Mouse (Mus musculus) urinary bladder, postnatal 14 days (tissue): ENCODE data around the gene Urod.
A peak's percentile ranks its signal among the peaks of the same experiment; 100 is the strongest.

ENCODE experiments used
- DNase-seq: peaks from one replicate; pipeline ENCODE4 v3.0.0; 2021; ENCODE audit warnings: low spot score

The Urod gene

DNA sequence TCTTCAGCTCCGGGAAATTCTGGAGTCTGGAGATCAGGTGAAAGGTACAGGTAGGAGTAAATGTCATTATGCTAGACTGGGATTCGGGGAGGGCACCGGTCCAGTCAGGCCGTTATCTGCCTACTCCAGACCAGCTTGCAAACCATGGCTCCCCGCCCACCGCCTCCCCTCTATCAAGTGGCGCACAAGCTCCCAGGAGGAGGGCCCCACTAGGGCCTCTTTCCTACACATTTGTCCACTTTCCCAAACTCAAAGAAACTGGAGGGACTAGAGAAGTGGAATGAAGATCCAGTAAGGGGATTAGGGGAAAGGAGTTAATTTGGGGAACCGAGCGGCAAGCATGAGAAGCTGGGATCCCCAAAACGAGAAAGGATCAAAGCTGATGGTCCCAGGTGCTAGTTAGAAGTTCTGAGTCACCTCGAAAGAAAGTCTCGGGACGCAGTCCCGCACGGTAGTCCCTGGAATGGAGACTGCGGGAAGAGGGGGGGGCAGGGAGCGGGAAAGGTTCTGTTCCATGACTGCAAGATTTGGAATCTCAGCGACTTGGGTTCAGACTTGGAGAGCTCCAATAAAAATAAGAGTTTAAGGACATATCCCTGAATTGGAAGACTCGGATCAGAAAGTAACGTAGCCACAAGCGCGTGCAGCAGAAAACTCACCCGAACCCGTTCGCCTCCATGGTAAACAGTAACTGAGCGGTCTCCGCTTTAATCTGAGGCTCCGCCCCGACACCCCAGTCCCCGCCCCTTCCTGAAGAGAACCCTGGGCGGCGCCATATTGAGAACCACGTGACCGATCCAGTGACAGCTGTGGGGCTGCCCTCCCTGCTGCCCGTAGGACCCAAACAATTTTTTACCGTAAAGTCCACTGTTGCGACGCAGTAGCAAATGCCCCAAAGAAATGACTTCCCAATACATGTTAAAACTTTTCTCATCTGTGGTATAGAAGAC, at the start of gene Urod:
Gene Urod (minus strand): TSS at position 742 of the 950 bp plus-strand sequence.
- peak; percentile 95 for DNase-seq

DNA sequence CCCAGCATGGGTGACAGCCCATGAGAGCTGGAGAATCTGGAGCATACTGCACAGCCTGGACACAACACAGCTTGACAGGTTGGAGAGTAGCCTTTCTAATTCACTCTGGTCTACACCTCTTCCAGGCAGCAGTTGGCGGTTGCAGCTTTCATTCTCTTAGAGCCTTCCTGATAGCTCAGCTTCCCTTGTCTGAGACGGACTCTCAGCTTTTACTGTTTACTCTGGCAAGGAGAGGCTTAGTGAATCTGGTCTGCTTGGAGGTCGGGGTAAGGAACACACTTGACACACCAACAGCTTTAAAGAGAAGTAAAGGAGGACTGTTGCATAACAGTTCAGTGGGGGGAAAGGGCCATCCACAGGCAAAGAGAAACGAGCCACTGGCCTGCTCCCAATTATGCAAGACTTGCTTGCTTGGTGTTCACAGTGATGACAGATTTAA, 47.1 kb upstream of the Urod start:
- peak; percentile 66 for DNase-seq

DNA sequence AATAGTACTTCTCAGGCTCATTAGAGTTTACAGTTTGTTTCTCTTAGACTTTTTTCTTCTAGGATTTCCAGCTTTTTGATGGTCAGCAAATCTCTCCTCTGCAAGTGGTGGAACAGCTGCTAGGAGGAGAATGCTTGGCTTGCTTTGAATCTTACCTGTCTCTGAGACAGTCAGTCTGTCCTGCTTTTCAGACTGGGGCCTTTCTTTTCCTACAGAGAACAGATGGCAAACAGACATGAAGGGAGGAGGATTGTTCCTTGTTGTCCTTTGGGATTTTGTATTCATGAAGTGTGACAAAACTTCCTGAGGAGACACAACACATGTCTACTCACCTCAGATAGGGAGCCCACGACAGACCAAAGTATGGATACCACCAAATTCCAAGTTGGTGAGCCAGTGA, 46.6 kb upstream of the Urod start:
- DNase-seq, result no peak

DNA sequence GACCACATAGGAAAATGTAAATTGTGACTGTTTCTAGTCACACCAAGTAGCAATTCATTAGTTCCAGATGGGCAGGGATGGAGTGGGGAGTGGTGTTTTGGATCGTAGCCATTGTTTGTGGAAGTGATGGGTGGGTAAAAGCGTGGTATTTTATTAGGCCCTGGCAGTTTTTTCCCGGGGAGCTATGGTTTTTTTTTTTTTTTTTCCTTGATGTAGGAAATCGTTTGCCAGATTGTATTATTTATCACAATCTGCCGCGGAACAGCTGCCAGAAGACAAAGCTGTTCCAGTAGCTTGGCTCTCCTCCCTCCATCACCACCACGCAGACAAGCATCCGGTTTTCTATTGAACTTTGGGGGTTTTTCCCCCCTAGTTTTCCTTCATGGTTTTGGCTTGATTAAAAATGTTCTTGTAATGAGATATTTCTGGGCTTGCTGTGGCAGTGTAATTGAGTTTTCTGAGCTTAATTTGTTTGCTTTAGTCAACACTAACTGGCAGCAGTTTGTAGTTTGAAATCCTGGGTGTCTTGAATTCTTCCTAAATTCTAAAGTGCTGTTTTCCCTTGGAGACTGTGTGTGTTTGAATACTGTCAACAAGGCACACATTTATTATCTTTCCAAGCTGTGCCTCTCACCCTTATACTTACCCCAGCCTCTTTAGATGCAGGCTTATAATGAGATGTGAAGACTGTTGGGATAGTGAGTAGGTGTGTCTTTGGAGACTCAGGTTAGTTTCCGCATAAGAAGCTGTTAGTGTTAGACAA, 45.9 kb upstream of the Urod start:
- peak; percentile 41 for DNase-seq

DNA sequence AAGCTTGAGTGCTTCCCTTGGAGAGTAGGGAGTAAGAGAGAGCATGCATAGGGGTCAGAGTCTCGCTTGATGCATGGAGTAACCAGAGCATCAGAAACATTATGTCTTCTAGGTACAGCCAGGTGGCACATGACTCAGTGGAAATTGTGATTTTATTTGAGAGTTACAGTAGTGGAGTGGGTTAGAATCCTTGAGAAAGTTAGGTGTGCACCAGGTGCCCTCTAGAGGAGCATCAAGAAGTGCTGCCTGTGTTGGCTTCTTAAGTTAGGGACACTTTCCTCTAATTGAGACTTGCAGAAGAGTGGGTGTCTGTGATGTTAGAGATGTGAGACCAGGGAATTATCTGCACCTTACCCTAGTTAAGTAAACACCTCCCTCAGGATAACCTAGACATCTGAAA, 36.9 kb upstream of the Urod start:
- no peak for DNase-seq

DNA sequence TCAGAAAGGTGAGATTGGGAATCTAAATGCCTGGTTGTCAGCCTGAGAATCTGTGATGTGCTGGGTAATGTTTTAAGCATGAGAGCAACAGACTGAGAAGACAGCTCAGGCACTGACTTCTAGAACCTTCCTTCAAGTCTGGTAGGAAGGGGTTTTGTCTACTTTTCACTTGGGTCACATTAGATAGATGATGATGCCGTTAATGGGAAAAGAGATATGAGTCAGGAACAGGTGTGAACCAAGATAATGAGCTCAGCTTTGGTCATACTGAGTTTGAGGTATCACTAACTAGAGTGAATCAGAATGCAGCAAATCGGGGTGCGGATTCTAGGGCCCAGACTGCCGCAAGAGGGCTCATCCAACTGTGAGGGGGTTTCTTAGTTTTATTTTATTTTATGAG, 29.3 kb upstream of the Urod start:
- DNase-seq, result no peak

DNA sequence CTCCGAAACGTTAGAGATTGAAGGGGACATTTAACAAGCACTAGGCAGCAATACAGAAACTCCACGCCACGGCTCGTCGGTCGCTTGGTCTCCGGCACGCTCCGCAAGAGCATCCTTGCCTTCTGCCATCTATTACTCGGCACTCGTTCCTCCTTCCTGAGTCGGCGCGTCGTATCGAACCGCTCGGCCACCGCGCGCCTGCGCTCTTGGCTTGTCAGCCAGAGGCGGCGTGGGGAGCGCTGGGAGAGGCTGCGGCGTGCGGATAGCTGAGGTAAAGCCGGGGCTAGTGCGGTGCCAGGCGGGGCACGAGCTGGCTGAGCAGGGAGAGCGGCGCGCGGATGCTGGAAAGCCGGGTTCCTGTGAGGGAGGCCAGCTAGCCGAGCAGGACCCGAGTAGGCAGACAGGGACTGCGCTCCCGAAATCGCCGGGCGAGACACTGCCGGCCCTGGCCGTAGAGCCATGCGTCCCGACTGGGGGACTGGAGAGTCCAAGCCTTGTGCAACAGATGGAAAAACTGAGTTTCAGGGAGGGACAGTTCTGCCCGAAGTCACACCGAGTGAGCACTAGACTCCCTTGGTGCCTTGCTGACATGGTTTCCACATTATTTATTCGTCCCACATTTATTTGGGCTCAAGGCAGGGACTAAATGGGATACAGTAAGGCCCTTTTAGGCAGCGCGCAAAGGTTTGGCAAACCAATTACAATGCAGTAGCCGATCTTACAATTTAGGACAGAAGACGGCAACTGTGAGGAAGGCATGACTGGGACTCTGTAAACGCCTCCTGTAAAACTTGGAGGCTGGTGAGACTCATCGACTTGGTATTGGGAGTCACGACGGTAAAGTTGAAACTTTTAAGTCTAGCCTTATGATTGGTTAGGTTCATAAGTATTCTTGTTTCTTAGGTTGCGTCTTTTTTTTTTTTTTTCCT, 25.3 kb upstream of the Urod start, which contains the start of gene Eif2b3:
Gene Eif2b3 (plus strand): TSS at position 197 of the 929 bp plus-strand sequence.
- peak; percentile 90 for DNase-seq

DNA sequence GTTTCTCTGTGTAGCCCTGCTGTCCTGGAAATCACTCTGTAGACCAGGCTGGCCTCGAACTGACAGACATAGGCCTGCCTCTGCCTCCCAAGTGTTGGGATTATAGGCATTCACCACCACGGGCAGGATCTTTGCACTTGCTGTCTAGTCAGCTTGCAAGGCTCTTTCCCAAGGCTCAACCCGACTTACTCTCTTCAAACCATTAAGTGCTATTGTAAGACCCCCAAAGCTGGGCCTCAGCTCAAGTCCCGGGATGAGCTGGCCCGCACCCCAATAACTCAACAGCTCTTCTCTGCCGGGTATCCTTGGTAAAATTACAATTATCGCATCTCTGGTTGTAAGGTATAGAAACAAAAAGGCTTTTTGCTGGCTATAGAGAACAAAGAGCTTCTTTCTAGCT, 24.1 kb upstream of the Urod start:
- no peak for DNase-seq

DNA sequence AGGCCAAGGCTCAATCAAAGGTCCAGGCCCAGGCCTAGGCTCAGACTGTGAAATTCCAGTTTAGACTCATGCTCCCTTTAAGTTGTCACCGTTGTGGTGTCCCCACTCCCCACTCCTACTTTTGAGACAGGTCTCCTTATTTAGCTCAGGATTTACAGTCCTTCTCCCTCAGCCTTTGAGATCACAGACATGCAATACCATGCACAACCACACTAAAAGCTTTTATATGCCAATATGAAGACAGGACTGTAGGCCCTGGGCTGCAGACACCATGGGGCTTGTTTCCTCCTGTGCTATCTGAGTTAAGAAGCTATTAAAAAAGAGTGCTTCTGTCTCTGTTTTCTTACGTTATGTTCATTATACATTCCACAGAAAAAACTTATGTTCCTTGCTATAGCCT, 23.5 kb upstream of the Urod start:
- no peak for DNase-seq

DNA sequence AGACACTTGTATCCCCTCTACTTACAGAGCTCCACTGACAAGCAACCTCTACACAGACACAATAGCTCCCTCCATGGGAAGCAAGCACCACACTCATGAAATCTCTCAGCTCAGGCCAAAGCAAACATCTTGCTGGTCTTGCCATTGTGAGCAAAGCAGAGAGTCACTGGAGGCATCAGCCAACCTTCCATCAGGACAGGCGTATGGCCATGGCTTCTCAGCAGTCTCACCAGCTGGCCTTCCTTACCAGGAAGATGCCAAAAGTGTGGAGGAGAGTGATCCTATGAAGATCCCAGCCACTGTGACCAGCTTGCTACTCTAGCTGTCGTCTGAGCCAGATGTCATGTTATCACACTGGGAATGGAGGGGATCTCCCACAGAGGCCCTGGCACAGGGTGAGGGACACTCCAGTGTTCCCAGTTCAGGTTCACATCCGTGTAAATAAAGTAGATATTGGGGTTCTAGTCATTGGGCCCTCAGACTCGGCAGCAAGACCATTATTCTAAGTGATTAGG, 20.7 kb upstream of the Urod start:
- no peak for DNase-seq

DNA sequence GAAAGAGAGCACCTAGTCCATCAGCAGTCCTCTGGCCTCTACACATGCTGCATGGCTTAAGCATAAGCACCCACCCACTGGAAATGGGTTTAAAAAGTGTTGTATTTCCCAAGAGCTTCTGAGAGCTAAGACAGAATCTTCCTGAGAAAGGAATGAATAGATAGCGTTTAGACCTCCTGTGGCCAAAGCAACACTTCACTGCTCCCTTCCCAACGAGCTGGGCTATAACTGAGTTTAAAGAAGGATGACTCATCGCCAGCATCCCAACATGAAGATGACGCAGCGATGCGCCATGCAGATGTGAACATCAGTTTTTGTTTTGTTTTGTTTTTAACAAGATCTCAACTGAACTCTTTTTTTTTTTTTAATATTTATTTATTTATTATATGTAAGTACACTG, 19.4 kb upstream of the Urod start:
- no peak for DNase-seq

DNA sequence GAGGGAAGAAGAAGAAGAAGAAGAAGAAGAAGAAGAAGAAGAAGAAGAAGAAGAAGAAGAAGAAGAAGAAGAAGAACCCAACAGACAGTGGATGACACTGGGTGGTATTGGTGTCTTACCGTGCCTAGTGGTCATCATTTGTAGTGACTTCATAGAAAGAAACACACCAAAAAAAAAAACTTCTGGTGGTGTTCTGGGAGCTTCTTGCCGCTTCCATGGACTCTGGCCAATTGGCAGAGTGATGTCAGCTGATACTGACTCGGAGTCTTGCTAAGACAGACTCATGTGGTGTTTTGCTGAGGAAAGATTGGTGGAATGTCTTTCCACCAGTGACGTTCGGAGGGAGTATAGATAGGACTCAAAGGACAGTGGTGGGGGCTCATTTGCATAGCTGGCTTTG, 16.0 kb upstream of the Urod start:
- no peak for DNase-seq

DNA sequence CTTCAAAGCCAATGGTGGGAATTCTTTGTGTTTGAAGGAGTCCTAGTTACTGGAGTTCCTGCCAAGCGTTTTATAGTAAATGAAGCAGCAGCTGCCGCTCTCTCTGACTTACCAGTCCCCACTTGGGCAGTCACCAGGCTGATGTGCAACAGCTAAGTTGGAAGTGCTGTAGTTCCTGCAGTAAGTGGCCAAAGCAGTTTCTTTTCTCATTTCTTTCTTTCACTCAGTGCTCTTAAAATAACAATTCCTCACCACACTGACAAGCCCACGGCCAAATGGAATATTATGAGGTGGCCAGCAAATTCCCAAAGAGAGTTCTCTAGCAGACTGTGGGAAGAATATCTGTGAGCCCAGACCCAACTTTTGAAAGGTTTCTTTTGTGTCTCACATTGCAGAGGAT, 12.8 kb upstream of the Urod start:
- no peak for DNase-seq

DNA sequence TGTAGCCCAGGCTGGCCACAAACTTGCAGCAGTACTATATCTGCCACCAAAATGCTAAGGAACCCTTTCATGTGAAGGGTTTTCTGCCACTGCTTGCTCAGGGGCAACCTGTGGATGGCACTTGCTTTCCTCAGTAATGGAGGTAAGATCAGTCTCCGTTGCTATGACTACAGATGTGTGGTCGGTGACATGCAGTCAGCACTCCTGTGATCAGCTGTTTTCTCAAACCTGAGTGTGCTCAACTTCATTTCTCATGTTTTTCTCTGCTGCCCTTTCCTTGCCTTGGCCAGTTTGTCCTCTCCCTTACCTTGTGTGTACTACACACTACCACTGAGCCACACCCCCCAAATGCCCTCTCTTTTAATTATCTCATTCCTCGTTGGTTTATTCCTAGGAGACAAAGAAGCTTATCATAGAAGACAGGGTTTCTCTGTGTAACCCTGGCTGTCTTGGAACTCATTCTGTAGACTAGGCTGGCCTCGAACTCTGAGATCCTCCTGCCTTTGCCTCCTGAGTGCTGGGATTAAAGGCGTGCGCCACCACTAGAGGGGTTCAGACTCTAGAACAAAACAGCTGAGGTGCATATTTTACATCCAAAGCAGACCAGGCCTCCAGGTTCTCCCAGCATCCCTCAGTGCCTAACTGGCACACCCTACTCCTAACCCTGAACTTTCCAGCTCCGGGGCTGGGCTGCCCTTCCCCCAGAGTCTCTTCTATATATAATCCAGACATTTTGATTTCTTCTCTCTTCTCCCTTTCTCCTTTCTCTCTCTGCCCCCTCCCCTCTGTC, 11.6 kb upstream of the Urod start:
- DNase-seq, result no peak

DNA sequence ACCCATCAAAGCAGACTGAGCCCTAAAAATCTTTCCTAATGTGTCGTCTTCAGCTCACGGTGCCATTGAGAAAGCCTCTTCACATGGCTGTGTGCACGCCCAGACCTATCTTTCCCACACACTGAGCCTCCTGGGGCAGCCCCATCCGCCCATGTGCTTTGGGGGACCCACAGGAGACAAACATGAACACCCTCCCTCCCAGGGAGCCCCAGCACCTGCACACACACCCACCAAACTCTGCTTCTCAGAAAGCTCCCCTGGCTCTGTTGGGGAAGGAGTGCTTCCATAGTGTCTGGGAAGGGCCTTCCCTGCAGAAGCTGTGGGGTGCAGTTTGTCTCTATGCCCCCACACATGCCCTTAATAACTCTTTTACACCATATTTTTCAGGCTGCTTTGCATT, 10.4 kb upstream of the Urod start:
- DNase-seq, result no peak

DNA sequence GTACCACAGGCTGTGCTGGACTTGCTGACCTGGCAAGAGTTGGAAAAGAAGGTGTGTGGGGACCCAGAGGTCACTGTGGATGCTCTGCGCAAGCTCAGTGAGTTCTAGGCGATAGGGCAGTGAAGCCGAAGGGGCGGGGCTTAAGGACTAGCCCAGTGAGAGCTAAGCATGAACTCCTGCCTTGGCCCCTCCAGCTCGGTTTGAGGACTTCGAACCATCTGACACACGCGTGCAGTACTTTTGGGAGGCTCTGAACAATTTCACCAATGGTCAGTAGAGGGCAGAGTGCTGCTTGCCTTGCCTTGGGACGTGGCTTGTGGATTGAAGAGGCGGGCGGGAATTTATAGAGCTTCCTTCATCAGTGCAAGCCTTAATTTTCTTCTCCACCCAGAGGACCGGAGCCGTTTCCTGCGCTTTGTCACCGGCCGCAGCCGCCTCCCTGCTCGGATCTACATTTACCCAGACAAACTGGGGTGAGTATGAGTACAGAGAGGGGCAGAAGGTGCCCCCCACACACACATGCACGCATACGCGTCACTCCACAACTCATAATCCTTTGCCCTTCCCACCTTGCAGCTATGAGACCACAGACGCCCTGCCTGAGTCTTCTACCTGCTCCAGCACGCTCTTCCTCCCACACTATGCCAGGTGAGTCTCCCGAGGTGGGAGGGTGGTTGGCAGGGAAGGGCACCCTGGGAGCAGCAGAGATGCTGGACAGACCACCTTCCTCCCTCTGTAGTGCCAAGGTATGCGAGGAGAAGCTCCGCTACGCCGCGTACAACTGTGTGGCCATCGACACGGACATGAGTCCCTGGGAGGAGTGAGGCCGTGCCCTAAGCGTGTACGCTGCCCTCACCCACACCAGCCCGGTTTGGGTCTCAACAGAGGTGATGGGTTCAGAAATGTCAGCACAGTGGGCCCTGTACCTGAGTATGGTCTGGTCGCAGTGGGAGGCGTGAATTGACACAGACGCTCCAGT, 8.6 kb upstream of the Urod start:
- DNase-seq, result peak; percentile 64

DNA sequence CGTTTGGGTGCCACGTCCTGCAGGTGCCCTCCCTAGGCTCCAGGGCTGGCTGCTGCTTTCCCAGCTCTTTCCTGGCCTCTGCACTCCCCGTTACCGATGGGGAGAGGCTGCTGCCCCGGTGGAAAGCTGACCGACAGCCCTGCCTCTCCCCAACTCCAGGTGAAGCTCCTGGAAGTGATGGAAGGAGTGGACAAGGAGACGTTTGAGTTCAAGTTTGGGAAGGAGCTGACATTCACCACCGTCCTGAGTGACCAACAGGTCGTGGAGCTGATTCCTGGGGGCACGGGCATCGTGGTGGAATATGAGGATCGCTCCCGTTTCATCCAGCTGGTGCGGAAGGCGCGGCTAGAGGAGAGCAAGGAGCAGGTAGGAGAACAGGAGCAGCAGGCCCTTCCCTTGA, 7.7 kb upstream of the Urod start:
- no peak for DNase-seq

DNA sequence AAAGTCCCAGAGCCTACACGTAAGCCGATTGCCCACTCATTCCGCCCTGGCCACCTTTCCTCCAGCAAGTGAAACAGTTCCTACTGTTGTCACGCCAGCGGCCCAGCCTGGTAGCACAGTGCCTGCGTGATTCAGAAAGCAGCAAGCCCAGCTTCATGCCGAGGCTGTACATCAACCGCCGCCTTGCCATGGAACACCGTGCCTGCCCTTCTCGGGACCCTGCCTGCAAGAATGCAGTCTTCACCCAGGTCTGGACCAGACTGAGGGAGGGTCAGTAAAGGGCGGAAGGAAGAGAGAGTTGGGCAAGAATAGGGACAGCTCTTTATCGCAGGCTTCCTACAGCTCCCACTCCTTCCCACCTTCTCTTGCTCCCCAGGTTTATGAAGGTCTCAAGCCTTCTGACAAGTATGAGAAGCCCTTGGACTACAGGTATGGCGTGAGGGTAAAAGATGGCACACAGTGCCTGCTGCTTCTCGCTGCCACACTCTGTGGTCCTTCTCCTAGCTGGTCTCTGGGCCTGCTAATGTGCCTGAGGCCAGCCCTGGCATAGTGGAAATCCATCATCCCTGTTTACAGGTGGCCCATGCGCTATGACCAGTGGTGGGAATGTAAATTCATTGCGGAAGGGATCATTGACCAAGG, 5.4 kb upstream of the Urod start:
- no peak for DNase-seq

DNA sequence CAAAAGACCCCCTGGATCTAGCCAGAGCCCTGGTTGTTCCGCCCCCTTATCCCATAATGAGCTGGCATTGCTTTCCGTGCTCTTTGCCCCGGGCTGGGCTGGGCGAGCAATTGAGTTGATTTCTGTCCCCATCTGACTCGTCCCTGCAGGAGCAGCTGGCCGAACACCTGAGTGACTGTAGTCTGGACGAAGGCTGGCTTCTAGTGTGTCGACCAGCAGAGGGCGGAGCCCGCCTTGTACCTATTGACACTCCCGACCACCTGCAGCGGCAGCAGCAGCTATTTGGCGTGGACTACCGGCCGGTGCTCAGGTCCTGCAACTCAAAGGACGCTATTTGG, 1.6 kb upstream of the Urod start:
- DNase-seq, result peak; percentile 62
